Mouse (Mus musculus) lung, postnatal 10 days (tissue): Measurements from ENCODE around the gene Ltb.
A peak's percentile ranks its signal among the peaks of the same experiment; 100 is the strongest.

Experiments used
- DNase-seq: peaks from one replicate; pipeline ENCODE4 v3.0.0; 2021

The Ltb gene

DNA sequence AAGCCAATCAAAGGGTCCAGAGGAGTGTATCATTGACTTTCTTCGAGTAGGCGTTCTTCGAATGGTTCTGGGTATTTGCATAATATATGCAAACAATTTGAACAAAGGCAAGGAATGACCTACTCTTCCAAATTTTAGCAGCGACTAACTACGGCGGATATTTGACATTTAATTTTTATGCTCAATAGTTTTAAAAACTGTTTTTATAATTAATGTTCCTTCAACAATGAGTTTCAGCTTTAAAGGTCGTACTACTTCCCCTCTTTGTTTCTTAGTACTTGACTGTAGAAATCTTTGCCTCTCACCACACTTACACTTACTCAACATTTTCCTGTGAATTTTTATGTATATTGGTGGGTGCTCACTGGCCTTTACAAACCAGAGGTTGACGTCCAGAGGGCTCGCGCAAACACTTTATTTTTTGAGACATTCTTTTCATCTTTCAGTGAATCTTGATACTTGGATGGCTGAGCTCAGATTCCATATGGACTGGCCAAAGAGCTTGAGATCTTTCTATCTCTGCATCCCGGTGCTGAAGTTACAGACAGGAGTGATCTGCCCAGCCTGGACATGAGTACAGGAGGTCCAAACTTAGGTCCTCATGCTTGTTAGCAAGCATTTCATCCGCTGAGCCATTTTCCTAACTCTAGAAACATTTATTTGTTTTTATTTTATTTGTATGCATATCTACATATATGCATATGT lies 28.6 kb upstream of the Ltb start:
- no peak for DNase-seq

DNA sequence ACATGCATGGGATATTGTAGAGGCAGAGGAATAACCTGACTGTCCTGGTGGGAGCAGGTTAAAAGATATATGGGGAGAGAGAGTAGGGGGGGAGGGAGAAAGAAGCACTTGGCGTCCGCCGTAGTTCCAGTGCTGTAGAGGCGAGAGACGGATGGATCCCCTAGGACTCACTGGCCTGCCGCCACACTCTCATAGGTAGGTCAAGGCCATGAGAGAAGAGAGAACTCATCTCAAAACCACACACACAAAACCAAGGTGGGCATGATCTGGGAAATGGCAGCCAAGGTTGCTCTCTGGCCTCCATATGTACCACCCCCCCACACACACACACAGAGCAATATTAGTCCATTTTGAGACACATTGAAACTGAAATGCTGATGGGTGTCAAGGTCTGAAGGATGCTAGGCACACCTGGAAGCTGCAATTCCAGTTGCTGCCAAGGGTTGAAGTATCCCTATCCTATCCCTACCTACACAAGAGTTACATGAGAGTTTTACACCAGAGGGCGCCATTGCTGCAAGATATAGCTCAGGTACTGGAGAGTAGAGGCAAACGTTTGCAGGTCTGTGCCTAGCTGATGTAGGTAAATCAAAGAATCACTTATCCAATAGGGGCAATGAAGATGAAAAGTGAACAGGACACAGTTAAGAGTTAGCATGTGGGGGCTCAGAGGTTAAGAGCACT lies 27.7 kb upstream of the Ltb start:
- peak; percentile 79 for DNase-seq

DNA sequence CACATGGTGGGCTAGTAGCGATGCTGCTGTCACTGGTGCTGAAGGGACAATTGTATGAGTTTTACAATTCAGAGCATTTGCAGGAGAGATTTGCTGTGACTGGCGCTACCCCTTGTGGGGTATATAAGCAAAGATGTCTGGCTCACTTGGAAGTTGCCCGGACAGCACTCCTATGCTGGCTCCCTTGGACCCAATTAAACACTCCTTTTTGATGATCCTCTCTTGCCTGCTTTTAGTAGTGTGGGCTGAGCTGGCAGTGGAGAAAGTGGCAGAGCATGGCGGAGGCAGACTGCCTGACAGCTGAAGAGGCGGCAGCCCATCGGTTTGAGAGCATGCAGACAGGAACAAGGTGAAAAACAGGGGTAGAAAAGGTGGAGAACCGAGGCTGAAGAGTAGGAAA lies 26.4 kb upstream of the Ltb start:
- no peak for DNase-seq

DNA sequence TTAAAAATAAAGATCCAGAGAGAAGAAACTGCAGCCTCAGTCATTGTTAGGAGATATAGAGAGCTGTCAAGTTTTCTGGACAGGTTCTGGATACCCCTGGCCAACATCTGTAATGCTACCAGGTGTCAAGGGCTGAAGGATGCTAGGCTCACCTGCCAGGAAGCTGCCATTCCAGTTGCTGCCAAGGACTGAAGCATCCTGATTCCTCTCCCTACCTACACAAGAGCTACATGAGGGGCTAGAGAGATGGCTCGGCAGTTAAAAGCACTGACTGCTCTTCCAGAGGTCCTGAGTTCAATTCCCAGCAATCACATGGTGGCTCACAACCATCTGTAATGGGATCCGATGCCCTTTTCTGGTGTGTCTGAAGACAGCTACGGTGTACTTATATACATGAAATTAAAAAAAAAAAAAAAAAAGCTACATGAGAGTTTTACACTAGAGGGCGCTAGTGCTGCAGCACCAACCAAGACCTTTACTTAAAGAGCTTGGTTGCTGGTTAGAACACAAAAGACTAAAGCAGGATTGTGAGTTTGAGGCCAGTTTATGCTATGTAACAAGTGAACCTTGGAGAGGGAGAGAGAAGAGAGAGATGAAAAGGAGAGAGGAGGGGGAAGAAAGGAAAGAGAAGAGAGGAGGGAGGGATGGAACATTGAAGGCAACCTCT lies 25.6 kb upstream of the Ltb start:
- peak; percentile 49 for DNase-seq

DNA sequence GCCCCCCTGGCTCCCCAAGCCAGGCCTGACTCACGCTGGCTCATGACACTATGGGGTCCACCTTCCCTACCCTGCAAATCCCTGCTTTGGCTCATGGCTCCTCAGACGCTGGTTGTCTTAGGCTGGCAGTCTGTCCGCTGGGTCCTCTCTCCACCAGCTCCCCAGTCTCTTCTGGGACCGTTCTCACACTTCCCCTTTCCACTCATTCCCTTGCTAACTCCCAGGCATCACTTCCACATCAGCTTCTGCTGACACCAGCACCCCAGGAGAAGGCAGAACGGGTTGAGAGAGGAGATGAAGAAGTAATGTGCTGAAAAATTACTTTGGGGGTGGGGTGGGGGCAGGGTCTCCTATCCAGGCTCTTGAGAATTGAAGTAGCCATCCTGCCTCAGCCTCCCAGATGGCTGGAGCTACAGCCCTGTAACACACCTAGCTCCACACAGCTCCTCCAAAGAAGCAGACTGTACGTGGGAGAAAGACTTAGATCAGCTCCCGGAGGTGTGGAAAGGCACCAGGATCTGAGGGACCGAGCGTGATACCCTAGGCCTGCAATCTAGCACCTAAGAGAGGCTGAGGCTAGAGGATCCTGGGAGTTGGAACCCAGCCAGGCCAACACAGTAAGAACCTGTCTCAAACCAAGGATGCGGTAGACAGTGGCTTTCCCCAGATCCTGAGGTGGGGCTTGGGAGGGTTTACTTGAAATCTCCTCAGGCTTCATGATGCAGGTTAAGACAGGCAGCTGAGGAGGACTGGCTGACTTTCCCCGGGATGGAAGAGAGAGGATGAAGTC lies 21.6 kb upstream of the Ltb start:
- no peak for DNase-seq

DNA sequence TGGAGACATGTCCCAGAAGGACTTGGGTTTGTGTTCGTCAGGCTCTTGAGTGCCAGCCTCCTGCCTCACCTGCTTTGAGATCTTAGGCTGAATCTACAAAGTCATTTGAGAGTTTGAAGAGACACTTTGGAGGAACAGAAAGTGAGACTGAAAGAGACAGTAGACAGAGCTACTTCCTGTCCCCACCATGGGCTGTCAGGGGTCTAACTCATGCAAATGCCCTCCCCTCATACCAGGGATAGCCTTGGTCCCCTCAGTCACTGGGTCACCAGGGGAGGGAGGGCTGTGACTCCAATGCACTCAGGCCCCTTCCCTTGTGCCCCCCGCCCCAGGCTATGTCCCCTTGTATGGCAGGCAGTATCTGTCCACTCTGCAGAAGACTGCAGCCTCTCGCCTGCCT lies 20.9 kb upstream of the Ltb start:
- DNase-seq: no peak

DNA sequence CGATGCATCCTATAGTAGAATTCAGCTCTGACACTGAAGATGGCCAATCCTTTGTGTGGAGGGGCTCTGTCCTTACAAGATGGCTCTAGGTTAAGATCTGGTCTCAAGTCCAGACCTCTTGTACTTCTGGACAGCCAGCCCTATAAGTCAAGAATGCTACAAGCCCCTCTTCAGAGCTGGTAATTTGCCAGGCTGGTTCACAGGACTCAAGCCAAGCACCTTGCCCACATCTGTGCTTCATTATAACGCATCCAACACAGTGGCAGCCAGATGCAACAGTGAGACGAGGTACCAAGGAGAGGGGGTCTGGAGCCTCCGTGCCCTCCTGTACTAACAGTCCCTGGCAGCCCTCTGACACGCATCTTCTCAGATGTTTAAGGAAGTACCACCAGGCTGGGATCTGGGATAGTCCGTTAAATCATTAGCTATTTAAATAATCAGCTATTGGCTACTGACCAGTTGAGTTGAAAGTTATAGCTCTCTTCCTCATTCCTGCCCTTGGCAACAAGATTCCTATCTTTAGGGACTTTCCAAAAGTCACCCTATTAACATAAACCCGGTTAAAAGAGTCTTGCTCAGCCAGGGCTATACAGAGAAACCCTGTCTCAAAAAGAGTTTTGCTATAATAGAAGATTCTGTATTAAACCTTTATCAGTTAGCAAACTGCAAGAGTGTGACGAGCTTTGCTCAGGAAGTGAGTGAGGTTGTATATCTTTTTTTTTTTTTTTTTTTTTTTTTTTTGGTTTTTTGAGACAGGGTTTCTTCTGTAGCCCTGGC lies 19.9 kb upstream of the Ltb start:
- no peak for DNase-seq

DNA sequence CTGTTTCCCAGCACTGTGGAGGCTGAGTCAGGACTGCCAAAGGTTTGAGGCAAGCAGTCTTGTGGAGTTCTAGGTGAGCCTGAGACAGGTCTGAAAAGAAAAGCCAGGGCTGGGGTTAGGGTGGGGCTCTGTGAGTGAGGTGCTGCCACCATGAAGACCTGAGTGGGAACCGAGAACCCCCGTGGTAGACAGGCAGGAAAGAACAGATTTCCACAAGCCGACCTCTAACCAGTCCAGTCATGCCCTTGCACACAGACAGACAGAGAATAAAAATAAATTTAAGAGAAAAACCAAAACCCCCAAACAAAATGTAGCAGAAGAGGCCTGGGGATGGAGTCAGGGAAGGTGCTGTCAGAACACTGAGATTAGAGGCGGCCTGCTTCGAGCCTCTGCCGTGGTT lies 18.9 kb upstream of the Ltb start:
- DNase-seq: no peak

DNA sequence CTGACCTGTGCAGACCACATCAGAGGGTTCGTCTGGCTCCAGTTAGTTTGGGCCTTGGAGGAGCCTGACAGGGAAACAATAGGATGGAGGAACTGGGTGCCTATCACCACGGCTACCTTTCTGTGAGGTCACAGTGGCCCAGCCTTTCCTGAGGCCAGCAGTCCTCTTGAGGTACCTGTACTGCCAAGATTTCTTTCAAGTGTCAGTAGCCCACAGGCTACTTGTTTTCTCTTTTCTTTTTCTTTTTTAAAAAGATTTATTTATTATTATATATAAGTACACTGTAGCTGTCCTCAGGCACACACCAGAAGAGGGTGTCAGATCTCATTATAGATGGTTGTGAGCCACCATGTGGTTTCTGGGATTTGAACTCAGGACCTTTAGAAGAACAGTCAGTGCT lies 18.3 kb upstream of the Ltb start, which contains the start of gene Aif1:
Aif1 (minus strand) TSS at position 101 of the 400 bp plus-strand sequence.
- DNase-seq: no peak

DNA sequence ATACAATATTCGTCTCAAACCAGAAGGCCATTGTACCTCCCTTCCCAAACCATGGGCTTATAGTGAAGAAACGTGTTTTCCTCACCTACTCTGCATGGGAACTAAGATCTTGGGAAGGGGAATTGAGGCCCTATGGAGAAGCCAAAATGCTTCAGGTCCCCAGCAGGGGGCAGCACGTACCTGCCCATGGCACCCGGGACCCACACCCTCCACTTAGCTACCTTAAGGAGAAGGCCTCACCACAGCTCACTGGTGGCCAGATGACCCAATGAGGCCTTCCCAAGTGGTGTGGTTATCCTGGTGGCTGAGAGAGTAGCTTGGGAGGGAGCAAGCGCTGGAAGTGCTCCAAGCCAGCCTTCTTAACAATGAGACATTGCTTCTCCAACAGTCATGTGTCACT lies 15.7 kb upstream of the Ltb start:
- DNase-seq: peak; percentile 85

DNA sequence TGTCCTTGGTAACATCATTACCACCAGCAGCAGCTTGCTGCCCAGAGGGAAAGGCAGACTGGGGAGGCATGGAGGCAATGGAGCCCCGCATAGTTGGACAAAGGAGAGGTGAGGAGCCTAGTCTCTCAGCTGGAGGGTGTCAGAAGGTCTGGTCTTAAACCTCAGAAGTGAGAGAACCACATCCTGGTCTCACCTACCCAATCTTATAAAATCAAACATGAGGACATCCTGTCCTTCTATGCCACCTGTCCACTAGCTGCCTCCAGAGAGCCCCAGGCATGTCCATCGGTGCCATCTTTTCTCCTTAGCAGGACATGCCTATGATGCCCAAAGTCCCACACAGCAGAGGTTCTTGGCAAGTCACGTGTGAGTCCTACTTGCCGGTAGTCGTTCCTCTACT lies 14.1 kb upstream of the Ltb start:
- DNase-seq: no peak

DNA sequence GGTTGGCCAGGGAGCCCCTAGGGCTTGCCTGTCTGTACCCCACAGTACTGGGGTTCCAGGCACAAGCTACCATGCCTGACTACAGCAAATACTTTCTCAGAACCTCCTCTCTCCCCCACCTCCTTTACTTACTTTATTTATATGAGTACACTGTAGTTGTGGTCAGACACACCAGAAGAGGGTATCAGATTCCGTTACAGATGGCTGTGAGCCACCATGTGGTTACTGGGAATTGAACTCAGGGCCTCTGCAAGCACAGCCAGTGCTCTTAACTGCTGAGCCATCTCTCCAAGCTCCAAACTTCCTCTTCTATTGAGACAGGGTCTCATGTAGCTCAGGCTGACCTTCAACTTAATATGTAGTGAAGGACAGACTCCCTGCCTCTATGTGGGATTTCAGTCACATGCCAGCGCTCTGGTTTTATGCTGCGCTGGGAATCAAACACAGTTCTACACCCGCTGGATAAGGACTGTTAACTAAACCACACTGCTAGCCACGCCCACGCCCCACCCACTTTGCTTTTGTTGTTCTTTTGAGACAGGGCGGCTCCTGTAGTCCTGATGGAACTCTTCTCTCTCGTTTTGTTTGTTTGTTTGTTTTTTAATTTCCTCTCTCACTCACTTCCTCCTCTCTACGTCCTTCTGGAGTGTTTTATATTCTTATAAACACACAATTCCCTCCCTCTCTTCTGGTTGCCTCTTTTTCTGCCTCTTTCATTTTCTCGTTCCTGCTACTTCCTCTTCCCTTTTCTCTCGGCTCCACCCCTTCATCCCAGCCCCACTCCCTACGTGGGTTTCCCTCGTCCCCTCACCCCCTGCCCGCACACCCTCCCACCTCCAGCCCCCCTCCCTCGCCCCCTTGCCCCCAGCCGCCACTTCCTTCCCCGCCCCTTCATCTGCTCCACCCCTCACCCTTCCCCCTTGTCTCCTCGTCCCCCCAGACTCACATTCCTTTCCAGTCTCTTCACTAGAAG lies 8.3 kb upstream of the Ltb start:
- DNase-seq: peak; percentile 93

DNA sequence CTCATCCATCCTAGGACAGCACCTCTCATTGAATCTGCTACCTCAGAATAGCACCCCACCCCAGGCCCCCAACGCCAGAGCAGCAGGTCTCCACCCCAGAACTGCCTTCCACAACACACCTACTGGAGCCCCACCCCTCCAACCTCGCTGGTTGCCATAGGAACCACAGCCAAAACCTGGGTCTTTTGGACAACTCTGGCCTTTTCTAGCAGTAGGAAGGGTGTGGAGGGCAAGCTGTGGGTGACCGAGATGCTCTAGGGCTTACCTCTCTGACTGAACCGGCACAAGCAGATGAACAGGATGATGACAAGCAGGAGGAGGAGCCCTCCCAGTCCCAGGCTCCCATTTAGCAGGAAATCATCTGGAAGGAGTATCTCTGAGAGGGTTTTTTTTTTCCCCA lies 7.6 kb upstream of the Ltb start:
- DNase-seq: peak; percentile 59

DNA sequence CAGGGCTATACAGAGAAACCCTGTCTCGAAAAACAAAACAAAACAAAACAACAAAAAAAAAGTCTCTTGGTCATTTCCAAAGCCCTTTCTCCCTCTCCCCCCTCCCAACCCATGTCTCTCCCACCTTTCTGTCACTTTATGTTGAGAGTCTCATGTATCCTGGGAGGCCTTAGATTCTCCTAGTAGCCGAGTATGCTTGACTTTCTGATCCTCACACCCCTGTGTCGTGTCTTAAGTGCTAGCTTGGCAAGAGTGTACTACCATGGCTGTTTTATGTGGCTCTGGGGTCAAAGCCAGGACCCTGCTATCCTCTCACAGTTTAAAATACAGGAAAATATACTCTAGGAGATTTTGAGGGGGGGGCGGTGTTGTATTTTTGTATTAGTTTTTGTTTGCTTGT lies 6.9 kb upstream of the Ltb start:
- no peak for DNase-seq

DNA sequence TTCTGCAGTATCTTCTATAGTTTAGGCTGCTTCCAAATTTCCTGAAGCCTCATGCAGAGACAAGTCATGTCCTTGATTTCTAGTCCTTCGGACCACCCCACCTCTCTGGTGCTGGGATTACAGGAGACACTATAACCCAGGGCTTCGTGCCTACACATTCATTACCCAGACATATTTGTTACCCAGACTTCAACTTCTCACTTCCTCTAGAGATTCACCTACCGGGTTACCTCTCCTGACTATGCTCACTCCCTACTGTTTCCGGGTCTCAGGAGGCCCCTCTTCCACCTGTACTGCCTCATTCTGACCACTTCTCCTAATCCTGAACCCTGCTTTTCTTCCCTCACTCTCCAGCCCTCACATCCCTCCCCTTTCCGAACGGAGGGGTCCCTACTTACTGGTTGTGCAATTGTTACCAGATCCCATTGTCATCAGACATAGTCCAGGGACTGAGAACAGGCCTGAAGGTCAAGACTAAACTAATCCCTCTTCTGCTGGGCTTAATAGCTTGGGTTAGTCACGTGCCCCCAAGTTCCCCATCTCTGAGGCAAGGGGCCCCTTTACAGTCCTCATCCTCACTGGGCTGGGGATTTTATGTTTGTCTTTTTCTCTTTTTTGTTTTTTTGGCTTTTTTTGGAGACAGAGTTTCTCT lies 6.2 kb upstream of the Ltb start, which contains the start of gene Lst1:
Lst1 (minus strand) TSS at position 481 of the 652 bp plus-strand sequence.
- DNase-seq: no peak

DNA sequence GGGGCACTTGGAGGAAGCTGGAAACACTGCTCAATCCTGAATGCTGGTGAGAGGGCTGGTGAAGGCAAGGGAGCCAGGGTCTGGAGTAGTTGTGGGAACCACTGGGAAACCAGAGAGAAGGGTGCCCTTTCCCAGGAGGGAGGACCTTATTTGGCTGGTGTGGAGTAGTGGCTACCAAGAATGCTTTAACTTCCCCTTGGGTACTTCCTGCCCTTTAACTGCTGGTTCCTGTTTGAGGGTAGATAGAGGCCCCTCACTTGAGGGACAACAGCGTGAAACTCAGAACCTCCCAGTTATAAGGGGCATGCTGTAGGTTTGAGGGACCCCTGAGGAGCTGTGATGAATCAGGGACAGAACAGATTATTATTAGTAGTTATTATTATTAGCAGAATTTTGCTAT lies 5.1 kb upstream of the Ltb start:
- DNase-seq: no peak

DNA sequence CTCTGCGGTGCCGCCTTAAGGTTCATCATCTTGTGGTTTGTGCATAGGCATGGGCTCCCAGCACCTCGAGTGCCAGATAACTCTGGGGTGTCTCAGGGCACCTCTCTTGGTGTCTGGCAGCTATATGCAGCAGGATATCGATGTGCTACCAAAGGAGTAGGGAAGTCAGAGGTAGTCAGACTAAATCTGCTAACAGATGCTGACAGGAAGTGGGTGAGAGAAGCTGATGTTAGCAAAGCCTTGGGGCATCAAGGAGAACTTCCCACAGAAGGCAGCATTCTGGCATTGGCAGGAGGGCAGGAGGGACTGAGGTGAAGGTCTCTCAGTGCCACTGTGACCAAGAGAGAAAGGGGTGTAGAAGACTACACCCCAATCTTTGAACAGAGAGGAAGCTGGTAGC lies 4.1 kb upstream of the Ltb start:
- DNase-seq: no peak

DNA sequence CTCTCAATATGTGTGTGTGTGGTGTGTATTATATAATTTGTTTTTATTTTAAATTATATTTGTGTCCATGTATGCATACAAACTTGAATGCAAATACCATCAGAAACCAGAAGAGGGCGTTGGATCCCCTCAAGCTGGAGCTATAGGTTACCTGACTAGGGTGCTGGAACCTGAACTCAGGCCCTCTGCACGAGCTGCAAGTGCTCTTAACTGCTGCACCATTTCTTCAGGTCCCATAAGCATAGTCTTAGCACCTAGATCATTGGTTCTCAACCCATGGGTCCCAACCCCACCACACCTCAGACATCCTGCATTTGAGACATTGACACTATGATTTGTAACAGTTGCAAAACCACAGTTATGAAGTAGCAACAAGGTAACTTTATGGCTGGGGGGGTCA lies 2.5 kb upstream of the Ltb start:
- no peak for DNase-seq

DNA sequence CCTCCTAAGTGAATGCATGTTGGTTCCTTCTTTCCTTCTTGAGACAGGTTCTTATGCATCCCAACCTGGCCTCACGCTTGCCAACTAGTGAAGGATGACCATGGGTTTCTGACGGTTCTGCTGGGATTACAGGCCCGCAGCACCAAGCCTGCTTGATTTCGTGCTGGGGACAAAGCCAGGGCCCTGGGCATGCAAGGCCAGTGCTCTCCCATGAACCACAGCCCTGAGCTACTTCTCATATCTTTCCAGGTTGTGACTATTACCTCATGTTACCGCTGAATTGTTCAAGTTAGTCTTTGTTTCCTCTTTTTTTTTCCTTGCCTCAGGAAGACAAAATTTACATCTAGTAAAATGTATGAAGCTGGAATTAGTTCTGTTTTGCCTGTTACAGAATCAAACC lies 1.3 kb upstream of the Ltb start:
- no peak for DNase-seq

DNA sequence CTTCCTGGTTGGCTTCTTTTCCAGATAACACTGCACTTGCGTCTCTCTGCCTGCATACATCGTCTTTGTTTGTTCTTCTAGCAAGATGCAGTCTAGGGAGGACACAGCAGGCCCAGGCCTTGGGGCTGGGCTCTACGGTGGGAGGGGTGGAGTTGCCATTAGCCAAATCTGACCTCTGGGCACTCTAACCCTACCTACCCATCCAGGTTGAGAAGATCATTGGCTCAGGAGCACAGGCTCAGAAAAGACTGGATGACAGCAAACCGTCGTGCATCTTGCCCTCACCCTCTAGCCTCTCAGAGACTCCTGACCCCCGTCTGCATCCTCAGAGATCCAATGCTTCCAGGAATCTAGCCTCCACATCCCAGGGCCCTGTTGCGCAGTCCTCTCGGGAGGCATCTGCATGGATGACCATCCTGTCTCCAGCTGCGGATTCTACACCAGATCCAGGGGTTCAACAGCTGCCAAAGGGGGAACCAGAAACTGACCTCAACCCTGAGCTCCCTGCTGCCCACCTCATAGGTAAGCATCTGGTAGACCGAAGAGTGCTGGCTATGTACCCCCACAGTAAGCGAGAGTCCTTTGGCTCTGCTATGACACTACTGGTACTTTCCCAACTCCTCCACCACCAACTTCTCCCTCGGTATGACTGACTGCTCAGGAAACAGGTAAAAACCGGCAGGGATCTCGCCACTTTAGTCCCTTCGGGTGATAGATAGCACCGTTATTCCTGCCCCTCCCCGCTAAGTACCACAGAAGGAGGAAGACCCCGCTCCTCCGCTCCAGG lies 798 bp downstream of the Ltb start:
- no peak for DNase-seq
